ENCODE assay signal across 14 mouse cellular contexts in the genomic region with DNA sequence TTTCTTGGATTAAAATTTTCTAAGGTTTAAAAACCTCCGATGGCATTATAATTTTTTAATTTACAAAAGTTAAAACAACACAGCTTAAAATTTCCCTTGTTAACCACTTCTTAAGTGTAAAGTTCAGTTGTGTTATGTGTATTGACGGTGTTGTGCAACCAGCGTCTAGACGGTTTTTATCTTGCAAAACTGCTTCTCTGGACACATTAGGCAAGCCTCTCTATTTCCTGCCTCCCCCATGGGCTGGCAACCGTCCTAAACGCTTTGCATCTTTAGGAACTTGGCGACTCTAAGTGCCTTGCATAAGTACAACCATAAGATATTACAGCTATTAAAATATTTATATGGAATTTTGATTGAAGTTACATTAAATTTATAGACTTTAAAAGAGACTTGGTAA.
DNase-seq lines count a peak whose midpoint lies in the region; ATAC-seq and TF ChIP-seq lines count a peak whose summit lies in the region.
"Had no signal": no experiment of that assay in that cellular context is flagged by ENCODE, and none has a peak within 500 bp of the region (broad histone marks: within the 10 kb centered on the region; RNA-seq: fewer than 3 reads in every experiment).

No protein-coding gene starts in this region.

- H3K9me3 ChIP-seq in lung, embryonic 15.5 days, result no peaks in the 10 kb centered on the region
- no peaks in the 10 kb centered on the region for H3K9me3 ChIP-seq in midbrain, postnatal 0 days (ENCODE audit: low read length)
- H3K9me3 ChIP-seq in midbrain, embryonic 15.5 days, result no peaks in the 10 kb centered on the region
- H3K9me3 ChIP-seq: limb, embryonic 12.5 days; midbrain, embryonic 12.5 days; neural tube, embryonic 15.5 days had no signal

- peak; percentile 79; the same call in 1 of the 2 replicates for ATAC-seq in lung, embryonic 15.5 days (ENCODE audit: borderline replicate concordance, extremely low read depth, low FRiP score, low TSS enrichment)
- no peak for ATAC-seq in midbrain, postnatal 0 days (ENCODE audit: low FRiP score)
- no peak for ATAC-seq in midbrain, embryonic 15.5 days (replicated peaks)

- 27% methylated on average over 7 of the region's 7 CpGs for WGBS in lung, adult 2 months
- WGBS in lung, embryonic 15.5 days, result 44% methylated on average over 7 of the region's 7 CpGs
- 83% methylated on average over 7 of the region's 7 CpGs for WGBS in midbrain, postnatal 0 days
- WGBS in midbrain, embryonic 15.5 days, result 84% methylated on average over 7 of the region's 7 CpGs

- no peak overlapping the region for H3K9ac ChIP-seq in lung, embryonic 15.5 days
- no peak overlapping the region for H3K9ac ChIP-seq in midbrain, postnatal 0 days (replicated peaks; ENCODE audit: low read length, poor library complexity, severe bottlenecking)
- no peak overlapping the region for H3K9ac ChIP-seq in midbrain, embryonic 15.5 days
- H3K9ac ChIP-seq: limb, embryonic 12.5 days; midbrain, embryonic 12.5 days; neural tube, embryonic 15.5 days had no signal

- no peaks in the 10 kb centered on the region for H3K4me1 ChIP-seq in lung, adult 2 months (ENCODE audit: control insufficient read depth, insufficient read depth, low read length)
- H3K4me1 ChIP-seq in lung, embryonic 15.5 days, result peaks cover 9% of the 10 kb centered on the region
- H3K4me1 ChIP-seq in midbrain, postnatal 0 days (ENCODE audit: insufficient read depth, low read length), result no peaks in the 10 kb centered on the region
- H3K4me1 ChIP-seq in midbrain, embryonic 15.5 days, result no peaks in the 10 kb centered on the region
- H3K4me1 ChIP-seq: limb, embryonic 12.5 days; midbrain, embryonic 12.5 days; neural tube, embryonic 15.5 days had no signal

- no peak for TF ChIP-seq CTCF in lung, adult 2 months (IDR thresholded peaks at IDR 0.05; ENCODE audit: insufficient read depth, low read length)
- no peak for TF ChIP-seq CTCF in midbrain, postnatal 0 days (IDR thresholded peaks at IDR 0.05)

- no peak overlapping the region; the same call in none of the 2 replicates for H3K27ac ChIP-seq in lung, embryonic 15.5 days
- H3K27ac ChIP-seq in midbrain, postnatal 0 days (ENCODE audit: low read depth, low read length), result no peak overlapping the region
- H3K27ac ChIP-seq in midbrain, embryonic 15.5 days, result no peak overlapping the region
- H3K27ac ChIP-seq: layer of hippocampus, adult 2 months; limb, embryonic 12.5 days; midbrain, embryonic 12.5 days; neural tube, embryonic 15.5 days had no signal

- no peaks in the 10 kb centered on the region for H3K27me3 ChIP-seq in lung, embryonic 15.5 days
- 0 out of 2 replicates have a peak, but pooled peaks cover 3% of the 10 kb centered on the region for H3K27me3 ChIP-seq in midbrain, postnatal 0 days (ENCODE audit: insufficient read depth, low read length)
- no peaks in the 10 kb centered on the region; the same call in 1 of the 2 replicates for H3K27me3 ChIP-seq in midbrain, embryonic 15.5 days (replicated peaks)
- H3K27me3 ChIP-seq: neural tube, embryonic 15.5 days had no signal

- no peak for TF ChIP-seq POLR2A in lung, adult 2 months (IDR thresholded peaks at IDR 0.05; ENCODE audit: borderline replicate concordance, extremely low read depth, low read depth, low read length)

- no peaks in the 10 kb centered on the region for H3K36me3 ChIP-seq in lung, embryonic 15.5 days
- no peaks in the 10 kb centered on the region for H3K36me3 ChIP-seq in midbrain, postnatal 0 days (ENCODE audit: insufficient read depth, low read length)
- no peaks in the 10 kb centered on the region for H3K36me3 ChIP-seq in midbrain, embryonic 15.5 days (replicated peaks)
- H3K36me3 ChIP-seq: limb, embryonic 12.5 days; midbrain, embryonic 12.5 days; neural tube, embryonic 15.5 days had no signal

- DNase-seq in adrenal gland, postnatal 10 days, result peak; percentile 62
- DNase-seq in adrenal gland, postnatal 25 days, result no peak
- peak; percentile 61 to 62 for DNase-seq in lung, adult 18-20 months
- no peak for DNase-seq in lung, adult 2 months
- DNase-seq in yolk sac, embryonic 10.5 days (ENCODE audit: low spot score), result peak; percentile 15
- no peak for DNase-seq in midbrain, postnatal 0 days (ENCODE audit: low spot score)
- DNase-seq: B cell, adult 2 months; cerebellum, postnatal 14 days had no signal

- H3K4me3 ChIP-seq in lung, adult 2 months (replicated peaks; ENCODE audit: extremely low read depth, low read depth, low read length), result no peak overlapping the region
- H3K4me3 ChIP-seq in lung, embryonic 15.5 days, result no peak overlapping the region
- no peak overlapping the region for H3K4me3 ChIP-seq in midbrain, postnatal 0 days (ENCODE audit: low read depth, low read length)
- H3K4me3 ChIP-seq in midbrain, embryonic 15.5 days, result no peak overlapping the region
- H3K4me3 ChIP-seq: layer of hippocampus, adult 2 months; limb, embryonic 12.5 days; midbrain, embryonic 12.5 days; neural tube, embryonic 15.5 days had no signal

- H3K4me2 ChIP-seq in lung, embryonic 15.5 days, result no peak overlapping the region
- no peak overlapping the region for H3K4me2 ChIP-seq in midbrain, postnatal 0 days (ENCODE audit: low read depth, low read length, poor library complexity, severe bottlenecking)
- H3K4me2 ChIP-seq in midbrain, embryonic 15.5 days, result no peak overlapping the region
- H3K4me2 ChIP-seq: limb, embryonic 12.5 days; midbrain, embryonic 12.5 days; neural tube, embryonic 15.5 days had no signal

Comparison
In these comparisons a context has a peak if more than half of its experiments do, and no peak if none do; other contexts are left out.
1. DNase-seq: peak in adrenal gland, postnatal 10 days (single experiment), lung, adult 18-20 months (2 of 2) and yolk sac, embryonic 10.5 days (single experiment); none in adrenal gland, postnatal 25 days (single experiment), lung, adult 2 months (single experiment) and midbrain, postnatal 0 days (single experiment).